Mouse (Mus musculus) lung, adult 2 months (tissue): ENCODE measurements around the gene Esyt3.

ENCODE experiments used
- CTCF ChIP-seq: fragments of 200-500 bp; IDR thresholded peaks from 2 replicates; pipeline ENCODE4 v1.5.1; 2011; ENCODE audit warnings: mild to moderate bottlenecking, low read length, control low read depth; ENCODE audit not compliant: insufficient read depth
- POLR2A ChIP-seq: fragments of 200-500 bp; IDR thresholded peaks from 2 replicates; pipeline ENCODE4 v1.6.1; 2011; ENCODE audit warnings: low read depth, mild to moderate bottlenecking, control low read depth, low read length, borderline replicate concordance; ENCODE audit errors: extremely low read depth

DNA sequence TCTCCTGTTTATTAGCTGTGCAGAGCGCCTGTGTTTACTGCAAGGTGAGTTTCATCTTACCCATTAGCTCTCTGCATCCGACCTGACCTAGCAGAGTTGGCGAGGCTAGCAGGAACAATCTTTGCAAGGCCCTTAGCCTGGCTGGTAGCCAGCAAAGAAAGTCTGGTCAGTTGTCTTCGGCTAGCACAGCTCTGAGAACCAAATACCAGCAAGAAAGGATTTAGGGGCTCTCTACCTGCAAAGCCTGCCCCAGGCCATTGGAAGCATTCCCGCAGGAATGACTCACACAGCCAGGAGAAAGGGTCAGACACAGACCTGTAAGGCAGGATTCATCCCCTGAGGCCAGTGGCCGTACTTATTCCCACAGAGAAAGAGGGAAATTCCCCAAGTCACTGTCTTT is 42.4 kb upstream of the Esyt3 start:
- TF ChIP-seq CTCF, result no peak
- no peak for TF ChIP-seq POLR2A
